Mouse (Mus musculus) 3T3-L1 (cell line): ENCODE results near the gene C2cd4a.

Source experiments
- DNase-seq: peaks from one replicate; pipeline ENCODE4 v3.0.0-alpha.2; 2015; ENCODE audit warnings: low read depth, low spot score

C2cd4a gene

GRCm38 (mm10) chr9:67832046-67832605, at the start of gene C2cd4a:
Gene C2cd4a (minus strand): TSS chr9:67832330.
- DNase-seq = peak; percentile 45

GRCm38 (mm10) chr9:67878197-67878769, 46.2 kb upstream of the C2cd4a start:
- DNase-seq = no peak

GRCm38 (mm10) chr9:67877081-67877718, 45.1 kb upstream of the C2cd4a start:
- DNase-seq = no peak

GRCm38 (mm10) chr9:67875337-67875736, 43.2 kb upstream of the C2cd4a start:
- peak; percentile 54 for DNase-seq

- DNase-seq = no peak
Observed at GRCm38 (mm10) chr9:67874522-67875222, 42.5 kb upstream of the C2cd4a start.

- DNase-seq = peak; percentile 15
Observed at GRCm38 (mm10) chr9:67869691-67870450, 37.7 kb upstream of the C2cd4a start.

GRCm38 (mm10) chr9:67867411-67867810, 35.3 kb upstream of the C2cd4a start:
- no peak for DNase-seq

GRCm38 (mm10) chr9:67865411-67865810, 33.3 kb upstream of the C2cd4a start:
- DNase-seq = no peak

- DNase-seq = no peak
Observed at GRCm38 (mm10) chr9:67864011-67864410, 31.9 kb upstream of the C2cd4a start.

GRCm38 (mm10) chr9:67863332-67863731, 31.2 kb upstream of the C2cd4a start:
- DNase-seq = no peak

- no peak for DNase-seq
Observed at GRCm38 (mm10) chr9:67860273-67860672, 28.1 kb upstream of the C2cd4a start.

- peak; percentile 33 for DNase-seq
Observed at GRCm38 (mm10) chr9:67851150-67851549, 19.0 kb upstream of the C2cd4a start.

GRCm38 (mm10) chr9:67849846-67850245, 17.7 kb upstream of the C2cd4a start:
- no peak for DNase-seq

GRCm38 (mm10) chr9:67849397-67849796, 17.3 kb upstream of the C2cd4a start:
- no peak for DNase-seq

- no peak for DNase-seq
Observed at GRCm38 (mm10) chr9:67847606-67848005, 15.5 kb upstream of the C2cd4a start.

GRCm38 (mm10) chr9:67846089-67846488, 14.0 kb upstream of the C2cd4a start:
- no peak for DNase-seq

- DNase-seq = no peak
Observed at GRCm38 (mm10) chr9:67845648-67846047, 13.5 kb upstream of the C2cd4a start.

GRCm38 (mm10) chr9:67845012-67845411, 12.9 kb upstream of the C2cd4a start:
- DNase-seq = no peak

- DNase-seq = peak; percentile 9
Observed at GRCm38 (mm10) chr9:67842797-67843196, 10.7 kb upstream of the C2cd4a start.

GRCm38 (mm10) chr9:67839981-67840859, 8.1 kb upstream of the C2cd4a start, which contains the start of gene Vps13c:
Gene Vps13c (plus strand): TSS chr9:67840396.
- DNase-seq = peak; percentile 67

GRCm38 (mm10) chr9:67837311-67837710, 5.2 kb upstream of the C2cd4a start:
- no peak for DNase-seq
